Mouse (Mus musculus) liver, adult 2 months (tissue): Measurements from ENCODE around the gene Mapk14. TPM values are rescaled to one million over a fixed set of nuclear protein-coding genes. Genes with fewer than 3 reads are reported as not detected.
A peak's percentile ranks its signal among the peaks of the same experiment; 100 is the strongest.
"Not testable (repeated sequence)": the region's sequence is repeated elsewhere in the genome, so short reads cannot be mapped to it uniquely, and the experiment has no call there.

Source experiments
- DNase-seq: peaks from one replicate; pipeline ENCODE4 v3.0.0-alpha.2; 2011; ENCODE audit warnings: low read depth, low spot score; ENCODE audit errors: extremely low read depth
- H3K27ac ChIP-seq: fragments of 200-500 bp; replicated peaks from 2 replicates; pipeline ENCODE4 v1.5.1; 2012; ENCODE audit warnings: low read depth, mild to moderate bottlenecking, control low read depth, inconsistent platforms, low read length; ENCODE audit not compliant: insufficient read depth
- H3K27me3 ChIP-seq: fragments of 200-500 bp; 2 replicates; pipeline ENCODE4 v1.6.1; 2012; ENCODE audit warnings: mild to moderate bottlenecking, moderate library complexity, low read length, inconsistent platforms; ENCODE audit not compliant: control insufficient read depth, insufficient read depth
- H3K36me3 ChIP-seq: fragments of 200-500 bp; 2 replicates; pipeline ENCODE4 v1.6.1; 2012; ENCODE audit warnings: low read length, inconsistent platforms; ENCODE audit not compliant: control insufficient read depth, insufficient read depth
- H3K4me1 ChIP-seq: fragments of 200-500 bp; 2 replicates; pipeline ENCODE4 v1.6.1; 2011; ENCODE audit warnings: low read length; ENCODE audit not compliant: control insufficient read depth, insufficient read depth
- H3K4me3 ChIP-seq: fragments of 200-500 bp; 2 replicates; pipeline ENCODE4 v1.5.1; 2011; ENCODE audit warnings: low read depth, mild to moderate bottlenecking, control low read depth, low read length, moderate library complexity; ENCODE audit not compliant: insufficient read depth
- H3K79me2 ChIP-seq: fragments of 200-500 bp; 2 replicates; pipeline ENCODE4 v1.6.1; 2012; ENCODE audit warnings: inconsistent platforms, mild to moderate bottlenecking, low read length, moderate library complexity; ENCODE audit not compliant: control insufficient read depth, insufficient read depth
- H3K9ac ChIP-seq: fragments of 200-500 bp; 2 replicates; pipeline ENCODE4 v1.6.1; 2012; ENCODE audit warnings: low read depth, mild to moderate bottlenecking, control low read depth, inconsistent platforms, low read length
- CTCF ChIP-seq: fragments of 200-500 bp; IDR thresholded peaks from 2 replicates; pipeline ENCODE4 v1.5.1; 2011; ENCODE audit warnings: low read depth, low read length, control low read depth
- POLR2A ChIP-seq: fragments of 200-500 bp; IDR thresholded peaks from 2 replicates; pipeline ENCODE4 v1.6.1; 2011; ENCODE audit warnings: low read length, control low read depth; ENCODE audit not compliant: insufficient read depth; ENCODE audit errors: extremely low read depth
- WGBS: fragments of 180-500 bp; shearing (Covaris S2); methylation state at CpG from one replicate; pipeline ENCODE4 v1.1.7; 2018; 5-methylcytosine and 5-hydroxymethylcytosine counted together
- polyA plus RNA-seq: library from polyadenylated mRNA; depleted of rRNA; stranded (reverse); fragments of >200 nt; gene quantifications from 2 replicates; pipeline ENCODE4 v1.2.3, GENCODE M21; 2012
- total RNA-seq: library from RNA; depleted of rRNA; stranded (reverse); fragments of >200 nt; gene quantifications from 2 replicates; pipeline ENCODE4 v1.2.3, GENCODE M21; 2014

The Mapk14 gene
- total and polyA plus RNA-seq, 2 experiments = 37.7 to 51.6 TPM

DNA sequence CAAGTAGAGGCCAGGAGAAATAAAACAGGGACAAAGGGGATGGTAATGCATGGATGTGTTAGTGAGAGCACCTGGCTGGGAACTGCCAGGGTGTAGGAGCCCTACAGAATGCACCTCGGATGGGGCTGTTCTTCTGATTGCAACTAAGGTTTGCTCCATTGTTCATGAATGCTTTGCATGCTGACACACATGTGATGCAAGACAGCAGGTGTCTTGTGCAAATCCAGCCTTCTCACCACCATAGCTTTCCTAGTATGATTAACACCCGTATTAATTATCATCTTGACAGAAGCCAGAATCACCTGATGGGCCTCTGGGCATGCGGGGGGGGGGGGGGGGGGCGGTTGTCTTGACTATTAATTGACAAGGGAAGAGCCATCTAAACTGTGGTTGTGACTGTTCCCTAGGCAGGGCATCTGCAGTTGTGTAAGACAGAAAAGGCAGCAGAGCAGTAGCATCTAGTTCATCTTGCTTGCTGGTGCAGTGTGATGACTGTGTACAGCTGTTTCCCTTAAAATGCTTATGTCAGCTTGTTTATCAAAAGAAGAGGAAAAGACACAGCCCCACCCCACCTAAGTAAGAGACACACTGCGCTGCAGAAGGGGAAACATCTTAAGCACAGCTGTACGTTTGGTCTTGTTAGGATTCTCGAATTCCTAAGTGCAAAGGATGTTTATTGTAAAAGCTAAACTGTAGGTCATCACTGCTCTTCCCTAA lies 24.9 kb downstream of the Mapk14 start:
- no peak for DNase-seq
- Histone ChIP-seq H3K4me1 (peaks cover 7% of the 10 kb centered on the region; the same call in 1 of the 2 replicates), H3K36me3 (peaks cover 47% of the 10 kb centered on the region), H3K79me2 (peaks cover 26% of the 10 kb centered on the region), H3K9ac (no peak overlapping the region), H3K4me3 (no peak overlapping the region), H3K27ac (no peak overlapping the region), H3K27me3 (no peaks in the 10 kb centered on the region)
- TF ChIP-seq POLR2A (no peak), CTCF (no peak)
- 69% methylated on average over 7 of the region's 7 CpGs for WGBS

DNA sequence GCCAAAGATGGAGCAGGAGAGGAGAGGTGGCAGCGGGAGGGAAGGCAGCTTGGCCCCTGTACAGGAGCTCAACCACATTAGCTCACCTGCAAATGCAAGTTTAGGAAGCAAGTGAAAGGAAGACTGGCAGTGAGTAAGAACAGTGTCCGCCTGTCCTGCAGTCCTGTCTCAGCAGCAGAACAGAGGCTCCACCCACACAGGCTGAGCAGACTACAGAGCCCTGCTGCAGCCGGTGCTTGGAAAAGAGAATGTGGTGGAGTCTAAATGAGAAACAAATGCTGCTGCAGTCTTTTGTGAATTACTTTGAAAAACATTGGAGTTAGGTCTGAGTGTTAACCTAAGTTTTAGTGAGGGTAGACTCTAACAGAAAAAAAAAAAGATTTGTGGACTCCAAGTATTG lies 26.4 kb downstream of the Mapk14 start:
- Histone ChIP-seq H3K27me3 (no peaks in the 10 kb centered on the region), H3K79me2 (peaks cover 15% of the 10 kb centered on the region), H3K27ac (no peak overlapping the region), H3K36me3 (peaks cover 55% of the 10 kb centered on the region), H3K4me1 (0 out of 2 replicates have a peak, but pooled peaks cover 2% of the 10 kb centered on the region), H3K9ac (no peak overlapping the region), H3K4me3 (no peak overlapping the region)
- 86% methylated on average over 3 of the region's 3 CpGs for WGBS
- TF ChIP-seq POLR2A (no peak), CTCF (no peak)
- no peak for DNase-seq

DNA sequence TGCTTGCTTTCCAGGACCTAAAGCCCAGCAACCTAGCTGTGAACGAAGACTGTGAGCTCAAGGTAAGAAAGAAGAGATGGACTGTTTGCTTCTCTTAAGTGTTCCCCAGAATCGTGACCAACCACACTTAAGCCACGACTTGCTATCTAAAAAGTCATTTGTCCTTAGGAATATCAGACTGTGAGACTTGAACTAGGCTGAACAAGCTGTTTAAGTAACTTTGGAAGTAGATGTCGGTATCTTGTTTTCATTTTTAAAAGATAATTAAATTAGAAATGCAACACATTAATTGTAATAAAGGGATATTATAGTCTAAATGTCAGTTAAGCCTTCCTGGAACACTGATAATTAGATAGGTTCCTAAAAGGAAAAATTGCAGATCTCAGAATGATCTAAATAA lies 34.7 kb downstream of the Mapk14 start, which contains the start of gene AC170998.1:
Gene AC170998.1 (plus strand): TSS at position 301 of the 400 bp plus-strand sequence.
- Histone ChIP-seq H3K27me3 (no peaks in the 10 kb centered on the region), H3K4me1 (peaks cover 5% of the 10 kb centered on the region; the same call in 1 of the 2 replicates), H3K4me3 (no peak within 1 kb of the TSS), H3K79me2 (peaks cover 3% of the 10 kb centered on the region; the same call in 1 of the 2 replicates), H3K9ac (no peak within 1 kb of the TSS), H3K36me3 (peaks cover 59% of the 10 kb centered on the region), H3K27ac (no peak within 1 kb of the TSS)
- 93% methylated on average over 4 of the region's 4 CpGs for WGBS
- TF ChIP-seq CTCF (no peak), POLR2A (no peak)
- DNase-seq = no peak

DNA sequence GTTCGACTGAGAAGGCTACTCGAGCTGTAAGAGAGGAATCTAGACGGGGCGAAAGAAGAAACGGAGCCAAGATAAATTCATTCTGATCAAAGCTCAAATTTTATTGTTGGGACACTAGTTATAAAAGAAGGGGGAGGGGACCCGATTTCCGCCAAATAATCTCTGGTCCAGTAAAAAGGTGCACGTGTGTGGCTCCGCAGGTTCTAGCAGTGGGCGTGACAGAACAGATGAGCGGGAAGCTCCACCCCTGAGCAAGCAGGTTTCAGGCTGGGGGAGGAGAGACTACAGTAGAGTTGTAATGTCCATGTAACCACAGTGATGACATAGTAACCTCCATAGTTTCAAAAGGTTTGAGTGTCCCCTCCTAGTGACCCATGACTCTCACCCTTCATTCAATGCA lies 36.4 kb downstream of the Mapk14 start:
- WGBS = 21% methylated on average over 11 of the region's 11 CpGs
- peak; percentile 84 for DNase-seq
- H3K4me1 ChIP-seq, H3K4me3 ChIP-seq, H3K9ac ChIP-seq, H3K79me2 ChIP-seq, H3K27me3 ChIP-seq: not testable (repeated sequence)
- Histone ChIP-seq H3K27ac (0 out of 2 replicates have a peak overlapping the region, but pooled peaks have one; percentile 25), H3K36me3 (peaks cover 64% of the 10 kb centered on the region)

DNA sequence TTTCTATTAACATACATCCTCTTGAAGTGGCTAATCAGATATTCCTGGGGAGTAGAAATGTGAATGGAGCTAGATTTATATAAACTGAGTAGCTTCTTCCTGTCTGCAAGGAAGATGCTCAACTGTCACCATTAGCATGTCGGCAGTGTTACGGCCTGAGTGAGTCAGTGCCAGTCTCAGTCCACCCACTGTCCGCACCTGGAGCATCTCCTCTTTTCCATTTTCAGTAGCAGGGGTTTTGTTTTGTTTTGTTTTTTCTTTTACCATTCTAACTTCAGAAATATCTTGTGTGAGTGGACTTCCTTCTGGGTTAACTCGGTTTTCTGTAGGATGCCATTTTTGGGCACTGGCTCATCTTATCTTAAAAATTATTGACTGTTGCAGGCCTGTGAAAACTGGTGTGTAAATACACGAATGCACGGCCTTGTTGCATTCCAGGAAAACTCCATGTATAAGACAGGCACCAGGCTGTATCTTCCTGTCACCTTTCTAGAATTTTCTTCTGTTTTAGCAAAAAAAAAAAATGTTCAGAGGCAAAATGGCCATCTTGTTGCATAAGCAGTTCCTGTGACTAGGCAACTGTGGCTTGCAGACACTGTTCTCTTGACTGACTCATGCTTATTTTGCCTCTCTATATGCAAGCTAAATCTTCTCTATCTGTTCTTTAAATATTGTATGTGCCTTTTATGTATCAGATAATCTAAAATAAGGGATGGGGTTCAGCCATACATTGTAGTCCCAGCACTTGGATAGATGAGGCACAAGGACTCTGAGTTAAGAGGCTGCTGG lies 44.4 kb downstream of the Mapk14 start:
- Histone ChIP-seq H3K4me1 (no peaks in the 10 kb centered on the region; the same call in 1 of the 2 replicates), H3K9ac (no peak overlapping the region), H3K27ac (no peak overlapping the region), H3K27me3 (no peaks in the 10 kb centered on the region), H3K79me2 (no peaks in the 10 kb centered on the region), H3K36me3 (peaks cover 48% of the 10 kb centered on the region), H3K4me3 (no peak overlapping the region)
- TF ChIP-seq POLR2A (no peak), CTCF (no peak)
- 63% methylated on average over 6 of the region's 6 CpGs for WGBS
- DNase-seq = no peak

DNA sequence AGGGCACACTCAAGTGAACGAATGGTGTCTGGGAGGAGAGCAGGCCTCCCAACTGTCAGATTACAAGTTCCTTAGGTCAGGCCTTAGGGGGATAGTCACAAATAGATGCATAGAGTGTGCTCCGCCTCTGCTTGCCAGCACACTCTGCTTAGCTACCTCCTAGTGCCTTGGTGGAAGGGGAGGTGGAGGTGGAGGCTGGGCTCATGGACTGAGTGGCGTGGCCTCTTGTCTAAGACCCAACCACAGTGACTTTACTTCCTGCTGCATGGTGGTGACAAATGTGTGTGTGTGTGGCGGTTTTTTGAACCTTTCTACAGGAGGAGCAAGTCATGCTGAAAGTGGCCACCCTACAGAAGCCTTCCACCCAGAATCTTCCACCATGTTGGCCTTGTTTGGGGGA lies 45.4 kb downstream of the Mapk14 start:
- Histone ChIP-seq H3K27me3 (no peaks in the 10 kb centered on the region), H3K9ac (no peak overlapping the region), H3K79me2 (no peaks in the 10 kb centered on the region), H3K36me3 (peaks cover 51% of the 10 kb centered on the region), H3K4me1 (no peaks in the 10 kb centered on the region; the same call in 1 of the 2 replicates), H3K27ac (no peak overlapping the region), H3K4me3 (no peak overlapping the region)
- TF ChIP-seq POLR2A (no peak), CTCF (no peak)
- DNase-seq = no peak
- 92% methylated on average over 4 of the region's 4 CpGs for WGBS
